Mouse (Mus musculus) layer of hippocampus, adult 11-12 months (tissue): ENCODE data around the gene Smdt1.

ENCODE experiments used
- DNase-seq: peaks from one replicate; pipeline ENCODE4 v3.0.0; 2022; ENCODE audit warnings: low spot score

The Smdt1 gene

DNA sequence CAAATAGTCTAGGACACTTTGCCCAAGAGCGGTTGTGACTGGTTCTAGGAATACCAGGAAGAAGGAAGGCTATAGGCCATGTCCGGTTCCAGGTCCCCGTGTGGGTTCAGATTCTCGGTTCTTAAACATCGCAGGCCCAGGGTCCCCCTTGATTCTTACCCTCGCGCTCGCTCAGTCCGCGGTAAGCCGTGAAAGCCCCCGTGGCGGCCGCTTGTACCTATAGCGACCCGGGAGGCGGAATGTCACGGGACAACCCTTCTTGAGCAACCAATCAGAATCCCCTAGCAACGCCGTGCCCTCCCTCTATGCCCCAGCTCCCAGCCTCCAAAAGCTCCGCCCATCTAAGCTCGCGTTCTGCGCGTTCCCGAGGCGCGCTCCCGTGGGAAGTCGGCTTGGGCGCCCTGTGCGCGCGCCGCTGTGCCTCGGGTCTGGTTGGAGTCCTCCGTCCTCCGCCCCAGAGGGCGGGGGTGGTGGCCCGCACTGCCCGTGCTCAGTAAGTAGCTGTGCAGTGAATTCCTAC lies at the start of gene Smdt1, which contains the start of the genes Naga and Pheta2:
Smdt1 (plus strand) TSS at position 367 of the 520 bp plus-strand sequence.
Naga (minus strand) TSS at position 333 of the 520 bp plus-strand sequence.
Pheta2 (plus strand) TSS at position 350 of the 520 bp plus-strand sequence.
- DNase-seq = peak; percentile 95

DNA sequence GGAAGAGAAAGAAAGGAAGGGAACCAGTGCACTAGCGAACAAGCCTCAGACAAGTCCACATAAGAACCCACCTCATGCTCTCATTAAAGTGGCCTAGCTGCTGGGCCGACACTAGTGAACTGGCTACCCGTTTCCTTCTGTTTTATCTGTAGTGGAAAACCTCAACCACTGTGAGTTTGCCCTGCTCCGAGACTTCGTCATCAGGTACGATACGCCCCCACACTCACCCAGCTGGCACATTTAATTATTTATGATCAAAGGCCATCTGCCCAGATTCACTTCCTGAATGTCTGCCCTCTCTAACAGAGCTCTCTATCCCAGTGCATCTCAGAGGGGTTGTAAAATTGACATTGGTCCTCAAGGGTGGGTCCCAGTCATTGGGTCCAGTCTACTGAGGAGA lies 48.5 kb upstream of the Smdt1 start:
- DNase-seq = no peak

DNA sequence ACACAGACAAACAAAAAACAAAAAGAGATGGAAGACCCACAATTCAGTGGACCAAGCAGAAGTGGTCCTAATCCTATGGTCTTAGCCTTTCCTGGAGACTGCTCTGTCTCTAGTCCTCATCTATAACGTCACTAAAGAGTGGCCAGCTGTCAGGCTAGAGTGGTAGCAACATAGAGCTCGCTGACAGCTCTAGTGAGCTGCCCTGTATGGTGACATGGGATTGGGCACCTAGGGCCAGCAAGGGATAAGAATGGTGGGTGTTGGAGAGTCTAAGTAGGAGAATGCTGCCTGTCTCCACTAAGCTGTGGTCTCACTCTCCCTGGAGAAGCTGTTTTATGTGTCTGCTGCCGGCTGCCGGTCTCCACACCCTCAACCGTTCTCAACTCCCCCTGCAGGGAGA lies 45.9 kb upstream of the Smdt1 start:
- DNase-seq = no peak

DNA sequence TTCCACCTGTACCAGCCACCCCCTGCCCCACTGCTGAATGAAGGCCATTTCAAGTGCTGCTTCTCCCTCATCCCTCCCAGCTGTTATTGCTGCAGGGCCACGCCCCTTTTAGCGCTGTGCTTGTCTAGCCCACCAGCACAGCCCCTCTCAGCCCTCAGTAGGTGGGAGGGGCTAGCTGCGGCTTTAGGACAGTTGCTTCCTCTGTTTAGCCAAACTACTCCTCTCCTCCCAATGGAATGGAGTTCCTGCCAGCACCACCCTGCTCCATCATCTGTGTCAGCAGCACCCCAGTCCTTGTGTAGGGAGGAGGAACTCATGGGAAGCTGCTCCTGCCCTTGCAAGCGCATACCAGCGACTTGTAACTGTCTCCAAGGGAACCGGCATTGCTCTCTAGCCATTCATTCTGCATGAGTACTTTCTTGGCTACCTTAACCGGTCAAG lies 45.5 kb upstream of the Smdt1 start:
- DNase-seq = no peak

DNA sequence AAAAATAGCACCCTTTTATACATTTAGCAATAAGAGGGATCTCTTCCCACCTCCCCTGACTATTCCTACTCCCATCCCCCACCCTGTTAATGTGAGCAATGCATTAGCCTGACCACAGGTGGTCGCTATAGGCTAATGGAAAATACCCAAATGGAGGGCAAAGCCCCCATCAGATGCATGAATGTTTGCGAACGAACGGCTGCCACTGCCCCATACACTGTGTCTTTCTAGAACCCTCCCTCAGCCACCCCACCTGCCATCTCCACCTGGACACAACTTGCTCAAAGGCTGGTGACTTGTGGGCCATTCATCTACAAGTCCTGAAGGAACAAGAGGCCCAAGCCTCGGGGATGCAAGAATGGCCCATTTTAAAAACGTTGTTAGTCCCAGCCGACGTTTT lies 44.7 kb upstream of the Smdt1 start:
- DNase-seq = peak; percentile 35

DNA sequence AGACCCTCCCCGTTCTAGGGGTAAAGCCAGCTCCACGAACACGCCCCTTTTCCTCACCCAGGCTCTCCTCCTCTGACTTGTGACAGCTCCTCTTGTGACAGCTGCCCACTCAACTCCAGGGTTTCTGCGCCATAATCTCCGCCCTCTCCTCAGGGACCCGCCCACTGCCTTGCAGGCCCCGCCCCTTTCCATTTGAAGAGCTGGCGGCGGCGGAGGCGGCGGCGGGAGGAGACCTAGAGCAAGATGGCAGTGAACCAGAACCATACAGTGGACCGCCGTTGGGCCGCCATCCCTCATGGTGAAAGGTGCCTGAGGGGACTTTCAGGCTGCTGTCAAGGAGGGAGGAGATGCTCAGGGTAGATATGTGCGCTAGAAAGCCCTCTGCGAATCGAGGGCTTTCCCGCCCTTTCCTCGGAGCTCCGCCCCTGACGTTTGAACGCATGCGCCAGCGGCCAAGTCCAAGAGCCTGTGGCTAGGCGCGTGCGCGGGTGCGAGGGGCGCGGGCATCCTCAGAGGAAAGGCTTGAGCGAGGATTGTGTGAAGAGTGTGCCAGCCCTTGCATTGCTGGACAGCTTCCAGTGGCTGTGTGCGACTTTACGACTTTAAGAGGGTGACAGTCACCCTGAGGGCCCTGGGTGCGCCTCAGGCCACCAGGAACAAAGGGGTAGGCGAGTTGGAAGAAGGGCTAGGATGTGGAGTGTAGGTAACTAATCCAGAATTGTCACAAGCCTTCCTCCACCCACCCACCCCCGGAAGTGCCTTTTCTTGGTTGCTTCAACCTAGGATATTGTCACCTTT lies 39.8 kb upstream of the Smdt1 start, which contains the start of gene Wbp2nl:
Wbp2nl (plus strand) TSS at position 191 of the 798 bp plus-strand sequence.
- no peak for DNase-seq

DNA sequence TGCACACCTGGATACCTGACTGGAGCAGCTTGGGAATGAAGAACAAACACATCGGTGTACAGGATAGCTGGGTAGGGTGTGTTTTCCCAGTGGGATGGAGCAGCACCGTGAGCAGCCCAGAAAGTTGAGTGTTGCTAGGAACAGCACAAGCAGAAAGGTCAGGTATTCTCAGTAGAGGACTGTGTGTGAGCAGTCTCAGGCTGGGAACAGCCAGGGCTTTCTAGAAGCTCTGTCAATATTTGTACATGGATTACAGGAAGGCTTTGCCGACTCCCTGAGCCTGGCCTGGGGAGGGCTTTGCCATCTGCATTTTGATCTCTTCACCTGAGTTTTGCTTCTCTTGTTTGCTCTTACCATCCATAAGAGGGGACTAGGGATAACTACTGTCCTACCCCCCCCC lies 31.7 kb upstream of the Smdt1 start:
- DNase-seq = no peak

DNA sequence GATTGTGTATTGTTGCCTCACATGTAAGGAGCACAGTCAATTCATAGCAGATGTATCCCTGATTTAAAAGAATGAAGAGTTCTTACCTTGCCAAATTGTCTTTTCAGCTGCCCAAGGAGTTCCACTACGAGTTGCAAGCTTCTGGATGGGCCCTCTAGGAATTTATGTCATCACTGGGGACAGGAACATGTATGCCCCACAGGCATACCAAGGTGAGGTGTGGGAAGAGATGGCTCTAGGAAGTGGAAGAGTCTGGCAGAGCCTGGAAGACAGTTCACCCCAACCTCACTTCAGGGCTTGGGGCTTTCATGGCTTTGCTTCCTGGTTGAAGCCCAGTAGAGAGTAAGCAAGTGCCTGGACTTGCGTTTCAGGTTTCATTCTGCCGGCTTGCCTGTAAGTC lies 30.3 kb upstream of the Smdt1 start:
- DNase-seq = no peak

DNA sequence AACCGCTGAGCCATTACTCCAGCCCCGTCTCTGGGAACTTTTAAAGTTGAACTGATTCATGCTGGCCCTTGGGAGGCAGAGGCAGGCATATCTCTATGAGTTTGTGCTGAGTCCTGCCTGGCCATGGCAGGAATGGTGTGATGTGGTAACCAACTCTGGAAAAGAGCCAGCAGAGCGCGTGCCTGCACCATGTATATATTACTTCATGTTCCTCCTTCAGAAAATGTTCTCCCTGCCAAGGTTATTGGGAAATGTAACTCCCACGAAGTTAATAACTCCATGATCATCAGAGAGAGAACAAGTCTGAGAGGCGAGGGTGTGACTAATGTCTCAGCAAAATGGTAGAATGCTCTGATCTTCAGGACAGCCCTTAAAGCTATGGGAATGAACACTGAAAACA lies 20.9 kb upstream of the Smdt1 start:
- DNase-seq = no peak

DNA sequence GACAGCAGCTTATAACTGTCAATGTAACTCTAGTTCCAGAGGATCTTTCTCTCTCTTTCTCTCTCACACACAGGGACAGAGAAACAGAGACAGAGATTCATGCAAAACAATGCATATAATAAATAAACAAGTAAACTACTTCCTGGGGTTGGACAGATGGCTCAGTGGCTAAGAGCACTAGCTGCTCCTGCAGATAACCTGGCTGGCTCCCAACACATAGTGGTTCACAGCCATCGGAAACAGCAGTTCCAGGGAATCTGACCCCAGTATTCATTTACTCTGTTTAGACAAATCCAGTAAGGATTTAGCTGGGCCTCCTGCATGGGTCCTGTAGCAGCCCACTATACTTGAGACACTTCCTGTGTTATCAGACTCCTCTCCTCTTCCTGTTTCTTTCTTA lies 19.1 kb upstream of the Smdt1 start:
- DNase-seq = no peak

DNA sequence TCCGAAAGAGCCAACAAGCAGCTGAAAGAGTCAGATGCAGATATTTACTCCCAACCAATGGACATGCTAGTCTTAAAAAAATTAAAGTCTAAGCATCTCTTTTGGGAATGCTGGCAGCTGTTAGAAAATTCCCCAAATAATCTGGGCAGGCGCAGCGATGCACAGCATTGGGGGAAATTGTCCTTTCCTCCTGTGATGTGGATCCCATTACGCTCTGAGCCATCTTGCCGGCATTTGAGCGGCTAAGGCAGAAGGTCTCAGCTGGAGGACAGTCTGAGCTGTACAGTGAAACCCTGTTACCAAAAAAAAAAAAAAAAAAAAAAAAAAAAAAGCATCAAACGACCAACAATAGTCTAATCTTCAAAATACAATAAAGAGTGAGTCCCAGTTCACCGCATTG lies 16.6 kb upstream of the Smdt1 start:
- DNase-seq = no peak

DNA sequence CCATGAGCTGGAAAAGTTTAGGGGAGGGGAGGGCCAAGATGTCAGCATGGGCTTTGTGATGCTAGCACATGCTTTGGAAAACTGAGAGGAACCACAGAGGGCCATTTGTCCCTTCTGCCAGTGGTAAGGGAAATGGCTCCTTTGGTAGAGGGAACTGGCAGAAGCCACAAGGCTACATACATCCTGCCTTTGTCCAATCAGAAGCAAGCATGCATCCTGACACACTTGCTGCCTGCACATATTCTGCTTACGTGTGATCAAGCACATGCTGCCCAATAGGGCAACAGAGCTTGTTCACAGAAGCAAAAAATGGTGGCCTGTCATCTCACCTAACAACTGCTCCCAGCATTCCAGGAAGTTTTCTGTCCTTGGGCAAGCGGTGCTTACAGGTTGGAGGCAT lies 13.4 kb upstream of the Smdt1 start:
- no peak for DNase-seq

DNA sequence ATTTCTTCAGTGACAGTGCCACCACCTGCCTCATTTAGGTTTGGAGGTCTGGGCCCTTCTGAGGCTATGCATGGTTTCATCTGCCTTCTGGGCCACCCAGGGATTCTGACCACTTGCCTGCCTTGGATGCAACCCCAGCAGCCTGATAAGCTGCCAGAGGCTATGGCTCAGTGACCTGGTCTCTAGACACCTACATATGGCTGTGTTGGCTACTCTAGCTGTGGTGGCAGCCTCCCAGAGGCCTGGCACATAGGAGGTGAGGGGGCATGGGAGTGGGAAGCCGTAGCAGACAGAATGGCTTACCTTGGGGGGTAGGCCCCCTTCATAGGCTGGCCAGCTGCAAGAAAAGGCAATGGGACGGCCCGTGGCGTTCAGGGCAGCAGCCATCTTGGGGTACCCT lies 3.6 kb upstream of the Smdt1 start:
- no peak for DNase-seq

DNA sequence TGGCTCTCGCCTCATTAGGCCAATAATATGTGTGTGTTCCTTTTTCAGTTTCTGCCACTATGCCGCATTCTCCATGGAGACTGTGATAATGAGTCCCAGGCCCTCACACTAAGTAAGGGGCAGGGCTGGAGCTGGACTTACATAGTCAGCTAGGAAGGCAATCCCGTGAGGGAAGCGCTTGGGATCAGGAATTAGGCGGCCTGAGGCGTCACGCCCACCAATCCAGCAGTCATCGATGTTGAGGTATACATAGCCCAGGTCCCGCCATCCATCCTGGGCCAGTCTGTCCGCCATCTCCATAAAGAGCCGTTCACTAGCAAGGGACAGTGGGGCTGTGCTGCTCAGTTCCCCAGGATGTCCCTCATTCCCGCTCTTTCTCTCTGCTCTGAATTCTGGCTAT lies 2.1 kb upstream of the Smdt1 start:
- DNase-seq = no peak

DNA sequence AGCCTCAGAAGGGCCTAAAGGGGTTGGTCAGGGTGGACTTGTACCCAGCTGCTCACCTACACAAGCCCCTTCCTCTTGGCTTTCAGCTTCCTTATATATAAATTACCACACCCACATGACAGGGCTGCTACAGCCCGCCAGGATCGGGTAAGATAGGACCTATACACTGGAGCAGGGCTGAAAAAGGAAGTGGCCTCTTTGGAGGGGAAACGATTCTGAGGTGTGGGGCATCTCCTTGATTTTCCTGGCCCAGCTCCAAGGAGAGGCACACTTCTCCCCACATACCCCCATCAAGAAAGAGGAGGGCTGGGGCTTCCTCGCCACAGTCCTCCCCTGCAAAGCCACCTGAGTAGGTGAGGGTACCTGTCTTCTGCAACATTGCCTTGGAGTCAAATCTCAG lies 884 bp upstream of the Smdt1 start:
- no peak for DNase-seq

DNA sequence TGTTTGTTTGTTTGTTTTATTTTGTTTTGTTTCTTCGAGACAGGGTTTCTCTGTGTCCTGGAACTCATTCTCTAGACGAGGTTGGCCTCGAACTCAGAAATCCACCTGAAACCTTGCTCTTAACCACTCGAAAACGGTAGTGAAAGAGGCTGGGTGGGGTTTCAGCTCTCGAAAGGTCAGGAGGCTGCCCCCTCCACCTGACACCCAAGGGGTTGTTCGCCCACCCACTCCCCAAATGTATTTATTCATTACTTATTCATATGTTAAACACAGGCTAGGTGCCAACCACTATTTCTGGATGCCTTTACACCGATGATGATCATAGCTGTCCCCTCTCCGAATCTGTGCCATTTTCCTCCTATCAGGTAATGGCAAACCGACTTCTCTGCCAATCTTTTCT lies 391 bp downstream of the Smdt1 start:
- DNase-seq = no peak

DNA sequence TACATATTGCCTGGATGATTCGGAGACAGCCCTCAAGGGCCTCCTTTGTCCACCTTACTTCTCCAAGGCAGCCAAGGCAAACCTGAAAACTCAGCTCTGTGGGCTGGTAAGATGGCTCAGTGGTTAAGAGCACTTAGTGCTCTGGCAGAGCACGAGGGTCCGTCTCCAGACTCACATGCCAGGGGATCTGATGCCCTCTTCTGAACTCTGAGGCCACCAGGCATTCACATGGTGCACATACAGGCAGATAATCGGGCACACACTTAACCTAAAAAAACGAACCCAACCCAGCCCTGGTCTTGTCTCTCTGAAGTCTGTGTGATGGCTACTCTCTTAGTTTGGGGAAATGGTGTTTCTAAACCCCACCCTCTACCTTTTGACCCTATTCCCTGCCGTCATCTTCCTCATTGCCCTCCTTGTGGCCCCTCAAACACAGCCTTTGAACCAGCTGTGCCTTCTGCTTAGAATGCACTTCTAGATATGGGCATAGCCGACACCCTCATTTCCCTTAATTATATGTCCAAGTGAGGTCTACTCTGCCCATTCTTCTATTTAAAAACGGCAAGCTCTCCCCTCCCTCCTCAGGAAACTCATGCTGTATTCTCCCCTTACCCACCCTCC lies 985 bp downstream of the Smdt1 start:
- DNase-seq = no peak

DNA sequence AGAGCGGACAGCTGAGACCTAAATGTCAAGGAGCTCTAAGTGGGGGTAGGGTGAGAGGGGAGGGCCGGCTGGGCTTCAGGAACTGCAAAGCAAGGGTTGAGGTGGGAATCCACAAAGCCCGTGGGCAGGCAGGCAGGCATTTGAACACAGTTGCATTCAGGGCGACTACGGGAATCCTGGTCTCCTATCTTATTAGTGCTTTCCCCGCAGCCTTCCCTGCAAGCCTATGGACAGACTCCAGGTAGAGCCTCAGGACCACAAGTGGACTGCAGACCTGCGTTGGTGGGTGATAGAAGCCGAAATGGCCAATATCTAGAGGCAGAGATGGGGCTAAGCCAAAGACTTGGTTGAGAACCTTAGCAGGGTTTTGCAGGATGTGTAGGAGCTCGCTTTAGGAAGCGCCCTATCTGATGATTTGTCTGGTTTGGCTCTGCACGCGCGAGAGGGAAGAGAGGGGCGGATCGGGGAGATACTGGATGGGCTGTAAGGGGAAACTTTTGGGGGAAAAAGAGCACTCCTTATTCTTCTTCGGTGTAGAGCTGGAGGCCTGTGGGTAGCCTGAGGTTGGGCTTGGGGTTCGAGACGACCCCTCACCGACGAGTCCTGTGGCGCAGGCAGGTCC lies 1.8 kb downstream of the Smdt1 start:
- no peak for DNase-seq

DNA sequence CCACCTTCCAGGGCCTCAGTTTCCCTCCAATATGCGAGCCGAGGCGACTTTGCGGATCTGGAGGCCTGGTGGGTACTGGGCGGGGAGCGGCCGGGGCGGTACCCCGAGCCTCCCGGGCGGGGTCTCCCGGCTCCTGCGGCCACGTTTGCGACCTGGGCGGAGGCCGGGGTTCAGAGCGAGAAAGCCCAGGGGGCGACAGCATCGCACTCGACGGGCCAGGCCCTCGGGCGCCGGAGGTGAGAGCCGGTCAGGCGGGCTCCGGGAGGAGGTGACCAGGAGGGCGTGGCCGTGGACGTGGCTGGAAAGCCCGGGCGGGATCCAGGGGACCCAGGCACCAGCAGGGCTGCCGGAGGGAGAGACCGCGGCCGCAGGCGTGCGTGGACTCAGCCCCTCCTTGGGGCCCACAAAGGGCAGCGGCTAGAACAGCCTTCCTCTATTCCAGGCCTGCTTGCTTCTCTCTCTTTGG lies 2.3 kb downstream of the Smdt1 start:
- DNase-seq = no peak

DNA sequence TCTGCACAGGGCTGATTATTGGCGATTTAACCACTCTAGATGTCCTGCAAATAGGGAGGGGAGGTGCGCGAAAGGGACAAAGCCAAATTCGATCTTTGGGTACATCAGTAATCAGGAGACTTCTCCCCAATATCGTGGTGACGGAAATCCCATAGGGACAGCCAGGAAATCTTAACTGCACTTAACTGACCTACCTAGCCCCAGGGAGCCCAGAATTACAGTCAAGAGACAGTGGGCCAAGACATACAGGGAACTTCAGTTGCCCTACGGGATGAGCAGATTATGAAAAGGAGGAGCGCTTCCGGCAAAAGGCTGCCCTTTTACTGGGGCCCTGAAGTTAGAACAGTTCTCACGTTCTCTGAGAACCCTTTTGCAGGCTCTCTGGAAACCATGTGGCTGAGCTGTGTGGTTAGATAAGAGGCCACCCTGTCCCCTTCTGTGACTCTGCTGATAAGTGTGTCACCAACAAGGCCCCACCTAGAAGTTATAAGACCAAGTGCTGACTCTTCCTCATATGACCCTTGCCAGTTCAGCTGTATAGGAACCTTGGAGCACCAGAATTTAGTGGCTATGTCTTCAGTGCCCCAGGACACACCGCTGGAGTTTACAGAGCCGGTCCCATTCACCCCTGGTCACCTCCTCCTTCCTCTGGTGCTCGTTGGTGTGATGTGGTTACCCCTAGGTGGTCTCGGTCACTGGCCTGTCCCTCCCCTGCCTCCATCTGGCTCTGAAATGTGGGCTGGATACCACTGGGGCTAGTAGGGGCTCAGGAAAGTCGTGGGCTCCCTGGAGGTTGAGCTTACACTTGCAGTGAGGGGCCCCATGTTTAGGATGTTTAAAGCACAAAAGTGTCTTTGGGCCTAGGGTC lies 3.1 kb downstream of the Smdt1 start:
- no peak for DNase-seq

DNA sequence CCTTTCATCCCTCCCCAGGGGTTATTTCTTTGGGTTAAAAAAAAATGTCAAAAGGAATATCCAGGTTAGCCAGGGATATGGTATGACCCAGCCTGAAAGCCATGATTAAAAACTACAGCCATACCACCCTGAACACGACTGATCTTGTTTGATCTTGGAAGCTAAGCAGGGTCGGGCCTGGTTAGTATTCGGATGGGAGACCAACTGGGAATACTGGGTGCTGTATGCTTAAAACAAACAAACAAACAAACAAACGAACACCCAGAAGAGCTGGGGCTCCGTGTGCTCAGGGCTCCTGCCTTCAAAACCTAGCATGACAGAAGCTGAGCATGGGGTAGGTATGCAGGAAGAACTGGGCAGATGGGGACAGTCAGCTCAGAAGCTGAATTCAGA lies 3.8 kb downstream of the Smdt1 start:
- no peak for DNase-seq
